Mouse (Mus musculus): ENCODE measurements around the gene Capn8. TPM values are rescaled to one million over a fixed set of nuclear protein-coding genes. Genes with fewer than 3 reads are reported as not detected.

Capn8 gene
- polyA plus RNA-seq, 1 experiment from 2014 or later, result 10.1 TPM

GRCm38 (mm10) chr1:182527261-182527766 is 37.5 kb upstream of the Capn8 start:
- TF ChIP-seq CTCF (IDR thresholded peaks at IDR 0.05; ENCODE audit: low read depth), result no peak
- H3K27ac ChIP-seq (replicated peaks), result peak overlapping the region; percentile 94
- peak overlapping the region; percentile 41 for H3K4me2 ChIP-seq (replicated peaks; ENCODE audit: low read depth)
- no peaks in the 10 kb centered on the region for H3K36me3 ChIP-seq (ENCODE audit: control insufficient read depth, insufficient read depth, low read length)
- H3K4me3 ChIP-seq (ENCODE audit: low read depth, low read length), result no peak overlapping the region
- 0 out of 2 replicates have a peak overlapping the region, but pooled peaks have one; percentile 31 for H3K9ac ChIP-seq (ENCODE audit: low read length)
- DNase-seq (ENCODE audit: low spot score) (no peak), ATAC-seq (ENCODE audit: low FRiP score, low TSS enrichment) (0 out of 2 replicates have a peak, but pooled peaks have one; percentile 7)
- WGBS, result 53% methylated on average over 13 of the region's 13 CpGs
- peaks cover 8% of the 10 kb centered on the region for H3K4me1 ChIP-seq (replicated peaks; ENCODE audit: control insufficient read depth, insufficient read depth)
- no peaks in the 10 kb centered on the region for H3K27me3 ChIP-seq (ENCODE audit: control insufficient read depth, insufficient read depth, low read length)
- H3K9me3 ChIP-seq (ENCODE audit: control insufficient read depth, low read length), result no peaks in the 10 kb centered on the region

- Histone ChIP-seq H3K4me1 (replicated peaks; ENCODE audit: control insufficient read depth, insufficient read depth) (peaks cover 8% of the 10 kb centered on the region), H3K9ac (ENCODE audit: low read length) (peak overlapping the region; percentile 31; the same call in 1 of the 2 replicates), H3K27ac (replicated peaks) (peak overlapping the region; percentile 94), H3K4me3 (ENCODE audit: low read depth, low read length) (no peak overlapping the region), H3K4me2 (replicated peaks; ENCODE audit: low read depth) (peak overlapping the region; percentile 41), H3K36me3 (ENCODE audit: control insufficient read depth, insufficient read depth, low read length) (no peaks in the 10 kb centered on the region), H3K27me3 (ENCODE audit: control insufficient read depth, insufficient read depth, low read length) (no peaks in the 10 kb centered on the region), H3K9me3 (ENCODE audit: control insufficient read depth, low read length) (0 out of 2 replicates have a peak, but pooled peaks cover 2% of the 10 kb centered on the region)
- ATAC-seq (ENCODE audit: low FRiP score, low TSS enrichment) (peak; percentile 96), DNase-seq (ENCODE audit: low spot score) (peak; percentile 83)
- WGBS, result 13% methylated on average over 19 of the region's 19 CpGs
- peak; percentile 44 for TF ChIP-seq CTCF (IDR thresholded peaks at IDR 0.05; ENCODE audit: low read depth)
- no peak for TF ChIP-seq EP300 (optimal IDR thresholded peaks at IDR 0.05)
Measured at GRCm38 (mm10) chr1:182527921-182528858, 36.6 kb upstream of the Capn8 start.

DNA sequence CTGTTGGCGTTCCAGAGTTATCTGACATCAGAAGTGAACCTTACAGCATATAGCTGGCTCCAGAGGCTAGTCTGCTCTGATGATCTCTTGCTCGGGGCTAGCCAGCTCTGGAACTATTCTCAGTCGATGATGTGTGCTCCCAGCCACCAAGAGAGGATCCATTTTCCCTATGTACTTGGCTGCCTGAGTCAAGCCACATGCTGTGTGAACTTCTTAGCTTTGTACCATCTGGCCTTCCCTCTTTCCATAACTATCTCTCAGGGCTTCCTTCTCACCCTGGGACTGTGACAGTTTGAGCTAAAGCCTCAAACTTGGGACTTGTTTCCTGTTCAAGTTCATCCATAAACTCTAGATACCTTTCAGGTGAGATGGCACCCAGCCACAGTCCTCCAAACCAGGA is 31.2 kb upstream of the Capn8 start:
- 72% methylated on average over 3 of the region's 3 CpGs for WGBS

DNA sequence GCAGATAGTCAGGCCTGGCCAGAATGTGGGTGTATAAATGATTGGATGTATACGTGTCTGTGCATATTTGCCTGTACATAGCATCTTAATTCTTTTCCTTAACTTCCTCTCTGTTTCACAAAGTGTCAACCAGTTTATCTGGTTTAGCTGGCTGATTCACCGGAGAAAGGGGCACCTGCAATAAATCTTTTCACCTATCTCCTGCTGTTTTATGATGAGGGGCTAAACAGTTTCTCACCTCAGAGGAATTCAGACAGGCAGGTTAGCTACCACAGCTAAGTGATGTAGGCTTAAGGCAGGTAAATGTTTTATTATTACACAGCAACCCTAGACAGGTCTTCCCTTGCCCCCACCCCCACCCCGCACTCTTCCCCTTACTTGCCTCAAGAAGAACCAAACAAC is 29.7 kb upstream of the Capn8 start:
- Histone ChIP-seq H3K4me1 (replicated peaks; ENCODE audit: control insufficient read depth, insufficient read depth) (no peaks in the 10 kb centered on the region), H3K4me3 (ENCODE audit: low read depth, low read length) (no peak overlapping the region), H3K27me3 (ENCODE audit: control insufficient read depth, insufficient read depth, low read length) (no peaks in the 10 kb centered on the region), H3K9ac (ENCODE audit: low read length) (no peak overlapping the region), H3K36me3 (ENCODE audit: control insufficient read depth, insufficient read depth, low read length) (no peaks in the 10 kb centered on the region), H3K27ac (replicated peaks) (0 out of 2 replicates have a peak overlapping the region, but pooled peaks have one; percentile 30), H3K9me3 (ENCODE audit: control insufficient read depth, low read length) (0 out of 2 replicates have a peak, but pooled peaks cover 2% of the 10 kb centered on the region), H3K4me2 (replicated peaks; ENCODE audit: low read depth) (no peak overlapping the region)
- ATAC-seq (ENCODE audit: low FRiP score, low TSS enrichment) (no peak), DNase-seq (ENCODE audit: low spot score) (no peak)
- 47% methylated on average over 3 of the region's 3 CpGs for WGBS
- TF ChIP-seq EP300 (optimal IDR thresholded peaks at IDR 0.05), result peak; percentile 73
- TF ChIP-seq CTCF (IDR thresholded peaks at IDR 0.05; ENCODE audit: low read depth), result no peak

More for the DNA sequence above, 31.2 kb upstream of the Capn8 start:
- Histone ChIP-seq H3K4me3 (ENCODE audit: low read depth, low read length) (no peak overlapping the region), H3K4me2 (replicated peaks; ENCODE audit: low read depth) (no peak overlapping the region), H3K36me3 (ENCODE audit: control insufficient read depth, insufficient read depth, low read length) (no peaks in the 10 kb centered on the region), H3K4me1 (replicated peaks; ENCODE audit: control insufficient read depth, insufficient read depth) (no peaks in the 10 kb centered on the region), H3K27me3 (ENCODE audit: control insufficient read depth, insufficient read depth, low read length) (no peaks in the 10 kb centered on the region), H3K9me3 (ENCODE audit: control insufficient read depth, low read length) (0 out of 2 replicates have a peak, but pooled peaks cover 2% of the 10 kb centered on the region), H3K27ac (replicated peaks) (no peak overlapping the region), H3K9ac (ENCODE audit: low read length) (no peak overlapping the region)
- DNase-seq (ENCODE audit: low spot score) (no peak), ATAC-seq (ENCODE audit: low FRiP score, low TSS enrichment) (no peak)
- no peak for TF ChIP-seq CTCF (IDR thresholded peaks at IDR 0.05; ENCODE audit: low read depth)
- no peak for TF ChIP-seq EP300 (optimal IDR thresholded peaks at IDR 0.05)

DNA sequence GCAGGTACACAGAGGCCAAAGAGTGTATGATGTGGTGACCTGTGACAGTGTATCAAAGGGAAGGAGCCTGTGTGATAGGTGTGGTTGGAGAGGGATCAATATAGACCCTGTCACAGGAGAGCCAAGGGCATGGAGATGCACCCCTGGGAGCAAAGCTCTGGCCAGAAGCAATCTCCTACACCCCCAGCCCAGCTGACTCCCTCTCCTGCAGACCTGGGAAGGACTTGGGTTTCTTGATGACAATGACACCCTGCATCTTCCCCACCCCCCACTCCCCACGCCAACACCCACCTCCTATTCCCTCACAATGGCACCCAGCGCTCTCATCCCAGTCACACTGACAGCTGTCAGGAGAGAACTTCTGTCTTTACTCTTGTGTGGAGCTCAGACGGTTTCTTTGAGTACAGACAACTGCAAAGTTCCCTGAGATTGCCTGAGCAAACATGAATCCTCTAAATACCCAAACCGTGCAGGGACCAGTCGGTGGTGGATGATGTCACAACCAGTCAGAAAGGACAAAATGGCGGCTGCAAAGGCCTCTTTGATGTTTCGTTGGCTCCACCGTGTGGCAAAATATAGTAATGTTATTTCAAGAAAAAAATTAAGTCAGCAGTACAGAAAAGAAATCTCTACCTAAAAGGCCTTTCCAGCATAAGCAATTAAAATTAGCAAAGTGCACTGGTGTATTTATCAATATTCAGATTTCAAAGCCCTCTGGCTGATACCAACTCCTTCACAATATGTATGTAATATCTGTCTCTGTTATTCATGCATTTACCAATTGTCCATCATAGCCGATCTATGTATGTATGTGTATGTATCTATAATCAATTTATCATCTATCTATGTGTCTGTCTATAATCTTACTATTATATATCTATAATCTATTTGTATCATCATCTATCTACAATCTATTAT is 25.5 kb upstream of the Capn8 start:
- Histone ChIP-seq H3K9me3 (ENCODE audit: control insufficient read depth, low read length) (no peaks in the 10 kb centered on the region), H3K36me3 (ENCODE audit: control insufficient read depth, insufficient read depth, low read length) (no peaks in the 10 kb centered on the region), H3K27me3 (ENCODE audit: control insufficient read depth, insufficient read depth, low read length) (no peaks in the 10 kb centered on the region), H3K4me2 (replicated peaks; ENCODE audit: low read depth) (peak overlapping the region; percentile 53), H3K4me1 (replicated peaks; ENCODE audit: control insufficient read depth, insufficient read depth) (no peaks in the 10 kb centered on the region), H3K9ac (ENCODE audit: low read length) (peak overlapping the region; percentile 53), H3K27ac (replicated peaks) (no peak overlapping the region), H3K4me3 (ENCODE audit: low read depth, low read length) (peak overlapping the region; percentile 18; the same call in 1 of the 2 replicates)
- no peak for TF ChIP-seq EP300 (optimal IDR thresholded peaks at IDR 0.05)
- peak; percentile 87 for TF ChIP-seq CTCF (IDR thresholded peaks at IDR 0.05; ENCODE audit: low read depth)
- WGBS, result 16% methylated on average over 9 of the region's 9 CpGs
- DNase-seq (ENCODE audit: low spot score) (peak; percentile 72), ATAC-seq (ENCODE audit: low FRiP score, low TSS enrichment) (peak; percentile 74)

All from stomach, postnatal 0 days (tissue).